Comparison of ENCODE assay signal across 25 mouse cellular contexts in genomic region chr7:64906955-64907354, GRCm38 (mm10). TPM values are rescaled to one million over a fixed set of nuclear protein-coding genes. Genes with fewer than 3 reads are reported as not detected.
DNase-seq lines count a peak whose midpoint lies in the region; ATAC-seq and TF ChIP-seq lines count a peak whose summit lies in the region.
"Had no signal": no experiment of that assay in that cellular context is flagged by ENCODE, and none has a peak within 500 bp of the region (broad histone marks: within the 10 kb centered on the region; RNA-seq: fewer than 3 reads in every experiment).

No protein-coding gene starts in this region.

- peak; percentile 23 for DNase-seq in embryonic facial prominence, embryonic 14.5 days (ENCODE audit: low spot score)
- no peak for DNase-seq in embryonic facial prominence, embryonic 10.5 days (ENCODE audit: low spot score)
- DNase-seq in Patski (ENCODE audit: low read depth, low spot score): peak; percentile 63
- DNase-seq in layer of hippocampus, adult 18-20 months (ENCODE audit: low spot score in 2 of 2): no peak
- no peak for DNase-seq in lung, postnatal 10 days
- DNase-seq: adrenal gland, adult 2 months; adrenal gland, postnatal 14 days; cerebellum, adult 11 months; cerebellum, adult 2 months; cerebellum, adult 9-11 months; cerebellum, postnatal 25 days; gastrocnemius, postnatal 25 days; heart, adult 18-20 months; heart, postnatal 10 days; heart, postnatal 4 days had no signal

- no peak overlapping the region for H3K9ac ChIP-seq in embryonic facial prominence, embryonic 14.5 days (ENCODE audit: low read depth, low read length)
- H3K9ac ChIP-seq: embryonic facial prominence, embryonic 13.5 days; forebrain, embryonic 12.5 days; forebrain, embryonic 15.5 days; heart, embryonic 12.5 days; heart, embryonic 15.5 days; hindbrain, embryonic 14.5 days had no signal

- TF ChIP-seq CTCF in Patski (IDR thresholded peaks at IDR 0.05): no peak

- H3K4me1 ChIP-seq in embryonic facial prominence, embryonic 14.5 days (ENCODE audit: control insufficient read depth, insufficient read depth, low read length): no peaks in the 10 kb centered on the region
- H3K4me1 ChIP-seq in embryonic facial prominence, embryonic 10.5 days: no peaks in the 10 kb centered on the region
- H3K4me1 ChIP-seq: forebrain, embryonic 12.5 days; forebrain, embryonic 15.5 days; heart, embryonic 12.5 days; heart, embryonic 15.5 days had no signal

- POLR2A ChIA-PET in Patski (lab: Charles Lee): interaction anchor here (0.9 kb wide), 1 partner anchor 138 kb away, joined by 3 read pairs; no protein-coding TSS in a partner anchor

- 51% methylated on average over 5 of the region's 5 CpGs for WGBS in embryonic facial prominence, embryonic 14.5 days
- 83% methylated on average over 5 of the region's 5 CpGs for WGBS in embryonic facial prominence, embryonic 10.5 days

- H3K9me3 ChIP-seq in embryonic facial prominence, embryonic 14.5 days (ENCODE audit: control insufficient read depth, low read length): no peaks in the 10 kb centered on the region
- no peaks in the 10 kb centered on the region for H3K9me3 ChIP-seq in embryonic facial prominence, embryonic 10.5 days
- H3K9me3 ChIP-seq: embryonic facial prominence, embryonic 13.5 days; forebrain, embryonic 12.5 days; forebrain, embryonic 15.5 days; heart, embryonic 15.5 days had no signal

- no peak overlapping the region for H3K4me3 ChIP-seq in embryonic facial prominence, embryonic 14.5 days (ENCODE audit: low read depth, low read length)
- no peak overlapping the region for H3K4me3 ChIP-seq in embryonic facial prominence, embryonic 10.5 days
- no peak overlapping the region for H3K4me3 ChIP-seq in myocyte
- H3K4me3 ChIP-seq: embryonic facial prominence, embryonic 13.5 days; forebrain, embryonic 12.5 days; forebrain, embryonic 15.5 days; heart, embryonic 12.5 days; heart, embryonic 15.5 days had no signal

- no peak for ATAC-seq in embryonic facial prominence, embryonic 14.5 days (ENCODE audit: low read depth)
- ATAC-seq in Patski: peak; percentile 85
- ATAC-seq: forebrain, embryonic 15.5 days; hindbrain, postnatal 0 days; inflammation-experienced regulatory T-cells, adult 6 months; intestine, embryonic 16.5 days had no signal

- TF ChIP-seq POLR2A in myocyte (IDR thresholded peaks at IDR 0.05; ENCODE audit: insufficient read length, low read depth): no peak

- no peaks in the 10 kb centered on the region for H3K27me3 ChIP-seq in embryonic facial prominence, embryonic 14.5 days (replicated peaks; ENCODE audit: control insufficient read depth, insufficient read depth, low read length)
- no peaks in the 10 kb centered on the region for H3K27me3 ChIP-seq in embryonic facial prominence, embryonic 10.5 days (replicated peaks; ENCODE audit: low read depth, poor library complexity, severe bottlenecking)
- H3K27me3 ChIP-seq in Patski (no peaks in the 10 kb centered on the region), myocyte (ENCODE audit: control insufficient read depth, insufficient read depth, insufficient read length) (no peaks in the 10 kb centered on the region)
- H3K27me3 ChIP-seq: embryonic facial prominence, embryonic 13.5 days; forebrain, embryonic 12.5 days; forebrain, embryonic 15.5 days; heart, embryonic 12.5 days; heart, embryonic 15.5 days had no signal

- H3K4me2 ChIP-seq in embryonic facial prominence, embryonic 14.5 days (ENCODE audit: low read depth, low read length): no peak overlapping the region
- no peak overlapping the region for H3K4me2 ChIP-seq in myocyte (ENCODE audit: low read depth)
- H3K4me2 ChIP-seq: embryonic facial prominence, embryonic 13.5 days; forebrain, embryonic 12.5 days; forebrain, embryonic 15.5 days; heart, embryonic 12.5 days; heart, embryonic 15.5 days; hindbrain, embryonic 14.5 days had no signal

- no peak overlapping the region for H3ac ChIP-seq in myocyte (ENCODE audit: control insufficient read depth, insufficient read length)

- no peak overlapping the region for H3K27ac ChIP-seq in embryonic facial prominence, embryonic 14.5 days (replicated peaks; ENCODE audit: low read depth, low read length)
- H3K27ac ChIP-seq in embryonic facial prominence, embryonic 10.5 days (replicated peaks): no peak overlapping the region
- H3K27ac ChIP-seq: embryonic facial prominence, embryonic 13.5 days; forebrain, embryonic 12.5 days; forebrain, embryonic 15.5 days; heart, embryonic 15.5 days; hindbrain, embryonic 14.5 days; hindbrain, postnatal 0 days had no signal

- in situ Hi-C loops in Patski (cut with MboI; ENCODE audit: low pct_unique_long_range_greater_than_20kb): no loop called here

- CTCF ChIA-PET in Patski (lab: Charles Lee): no interaction called here

- H3K36me3 ChIP-seq in embryonic facial prominence, embryonic 14.5 days (ENCODE audit: control insufficient read depth, insufficient read depth, low read length): no peaks in the 10 kb centered on the region
- no peaks in the 10 kb centered on the region for H3K36me3 ChIP-seq in embryonic facial prominence, embryonic 10.5 days (replicated peaks)
- H3K36me3 ChIP-seq in myocyte (ENCODE audit: control insufficient read depth, insufficient read depth): no peaks in the 10 kb centered on the region
- H3K36me3 ChIP-seq: embryonic facial prominence, embryonic 13.5 days; forebrain, embryonic 12.5 days; forebrain, embryonic 15.5 days; heart, embryonic 12.5 days; heart, embryonic 15.5 days had no signal

- H3K79me2 ChIP-seq in myocyte (ENCODE audit: control insufficient read depth, insufficient read depth): no peaks in the 10 kb centered on the region

TF ChIP-seq in myocyte, 11 proteins besides CTCF, POLR2A, EP300 and RAD21:
- TF ChIP-seq MYOD1 (IDR thresholded peaks at IDR 0.05; ENCODE audit: control insufficient read depth in 1 of 3, insufficient read length in 2 of 3, low read depth in 2 of 3) (no peak), POLR2AphosphoS2 (IDR thresholded peaks at IDR 0.05; ENCODE audit: insufficient read length, low read depth) (no peak), MYOG (IDR thresholded peaks at IDR 0.05; ENCODE audit: control insufficient read depth in 1 of 3, insufficient read depth in 1 of 3, insufficient read length in 2 of 3, low read depth in 2 of 3) (no peak), E2F4 (IDR thresholded peaks at IDR 0.05; ENCODE audit: insufficient read depth) (no peak), REST (IDR thresholded peaks at IDR 0.05; ENCODE audit: insufficient read depth, insufficient read length) (no peak), CEBPB (IDR thresholded peaks at IDR 0.05; ENCODE audit: insufficient read depth, poor library complexity, severe bottlenecking) (peak; percentile 63), TCF12 (IDR thresholded peaks at IDR 0.05; ENCODE audit: insufficient read depth, poor library complexity, severe bottlenecking) (no peak)

RNA-seq across cellular contexts. Expression of gene Nsmce3, which starts 34.2 kb away (rescaled TPM):
- polyA plus RNA-seq in embryonic facial prominence, embryonic 14.5 days (2014; fragmentation: Nextera tagmentation; extraction: Ambion mirVana): 11.4 and 12.0 TPM in 2 replicates
- polyA plus RNA-seq in embryonic facial prominence, embryonic 10.5 days (2016; fragmentation: Nextera tagmentation; extraction: Ambion mirVana): 10.4 and 11.2 TPM in 2 replicates
- polyA plus RNA-seq in Patski (2021) (6.7 TPM), myocyte (2012; fragmentation: generic; extraction: Trizol) (5.4 TPM)
- total RNA-seq in layer of hippocampus, adult 18-20 months (2021): 10 to 100 TPM; 15.9 to 16.9 TPM

Comparison
In these comparisons a context has a peak if more than half of its experiments do, and no peak if none do; other contexts are left out.
1. DNase-seq: peak in embryonic facial prominence, embryonic 14.5 days (single experiment) and Patski (single experiment); none in embryonic facial prominence, embryonic 10.5 days (single experiment), layer of hippocampus, adult 18-20 months (0 of 2) and lung, postnatal 10 days (single experiment).